Mouse (Mus musculus) hindbrain, embryonic 16.5 days (tissue): ENCODE measurements at regions not wholly inside any gene's neighbourhood (a gene's known extent, or its start where the extent isn't known, plus 50 kb on each side); places are given as distances from the start of the nearest gene placed in this dataset.
"Not testable (repeated sequence)": the region's sequence is repeated elsewhere in the genome, so short reads cannot be mapped to it uniquely, and the experiment has no call there.

Experiments used
- ATAC-seq: fragments of 200-750 bp; cut with Nextera tagmentation; 2 replicates; pipeline ENCODE4 v1.8.0; 2017; ENCODE audit warnings: moderate TSS enrichment, moderate library complexity
- H3K27ac ChIP-seq: fragments of 300-500 bp; sonication (generic); 2 replicates; pipeline ENCODE4 v1.5.1; 2014; ENCODE audit warnings: low read depth, mild to moderate bottlenecking, control low read depth, low read length, moderate library complexity
- H3K27me3 ChIP-seq: fragments of 300-500 bp; sonication (generic); replicated peaks from 2 replicates; pipeline ENCODE4 v1.6.1; 2014; ENCODE audit warnings: low read length; ENCODE audit not compliant: control insufficient read depth, insufficient read depth
- H3K36me3 ChIP-seq: fragments of 300-500 bp; sonication (generic); 2 replicates; pipeline ENCODE4 v1.6.1; 2014; ENCODE audit warnings: mild to moderate bottlenecking, low read length, moderate library complexity, mixed read lengths; ENCODE audit not compliant: control insufficient read depth, insufficient read depth
- H3K4me1 ChIP-seq: fragments of 300-500 bp; sonication (generic); 2 replicates; pipeline ENCODE4 v1.6.1; 2014; ENCODE audit warnings: low read depth, low read length; ENCODE audit not compliant: control insufficient read depth, insufficient read depth
- H3K4me2 ChIP-seq: fragments of 300-500 bp; sonication (generic); 2 replicates; pipeline ENCODE4 v1.6.1; 2014; ENCODE audit warnings: mild to moderate bottlenecking, low read length, control low read depth, moderate library complexity
- H3K4me3 ChIP-seq: fragments of 300-500 bp; sonication (generic); 2 replicates; pipeline ENCODE4 v1.5.1; 2014; ENCODE audit warnings: mild to moderate bottlenecking, low read length, control low read depth, moderate library complexity
- H3K9ac ChIP-seq: fragments of 300-500 bp; sonication (generic); 2 replicates; pipeline ENCODE4 v1.6.1; 2014; ENCODE audit warnings: low read depth, mild to moderate bottlenecking, control low read depth, low read length, moderate library complexity
- H3K9me3 ChIP-seq: fragments of 300-500 bp; sonication (generic); 2 replicates; pipeline ENCODE4 v1.6.1; 2014; ENCODE audit warnings: mild to moderate bottlenecking, low read length, moderate library complexity; ENCODE audit not compliant: control insufficient read depth
- WGBS: fragments of 180-500 bp; shearing (Covaris S2); extraction: QIAGEN DNeasy Blood & Tissue Kit; methylation state at CpG from one replicate; pipeline ENCODE4 v1.1.7; 2014; 5-methylcytosine and 5-hydroxymethylcytosine counted together

DNA sequence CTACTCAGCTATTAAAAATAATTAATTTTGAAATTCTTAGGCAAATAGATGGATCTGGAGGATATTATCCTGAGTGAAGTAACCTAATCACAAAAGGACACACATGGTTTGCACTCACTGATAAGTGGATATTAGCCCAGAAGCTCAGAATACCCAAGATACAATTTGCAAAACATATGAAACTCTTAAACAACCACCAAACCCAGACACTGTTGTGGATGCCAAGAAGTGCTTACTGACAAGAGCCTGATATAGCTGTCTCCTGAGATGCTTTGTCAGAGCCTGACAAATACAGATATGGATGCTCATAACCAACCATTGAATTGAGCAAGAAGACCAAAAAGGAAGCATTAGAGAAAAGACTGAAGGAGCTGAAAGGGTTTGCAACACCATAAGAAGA is 468.4 kb upstream of the Cdh12 start:
- not testable (repeated sequence) for H3K27ac ChIP-seq, ATAC-seq, H3K9ac ChIP-seq, H3K4me3 ChIP-seq, H3K4me1 ChIP-seq, H3K9me3 ChIP-seq, H3K36me3 ChIP-seq, H3K27me3 ChIP-seq, H3K4me2 ChIP-seq

GRCm38 (mm10) chr15:19985001-19985400 is 464.1 kb upstream of the Cdh12 start:
- WGBS, result 68% methylated on average over 2 of the region's 2 CpGs
- H3K27ac ChIP-seq, ATAC-seq: not testable (repeated sequence)

DNA sequence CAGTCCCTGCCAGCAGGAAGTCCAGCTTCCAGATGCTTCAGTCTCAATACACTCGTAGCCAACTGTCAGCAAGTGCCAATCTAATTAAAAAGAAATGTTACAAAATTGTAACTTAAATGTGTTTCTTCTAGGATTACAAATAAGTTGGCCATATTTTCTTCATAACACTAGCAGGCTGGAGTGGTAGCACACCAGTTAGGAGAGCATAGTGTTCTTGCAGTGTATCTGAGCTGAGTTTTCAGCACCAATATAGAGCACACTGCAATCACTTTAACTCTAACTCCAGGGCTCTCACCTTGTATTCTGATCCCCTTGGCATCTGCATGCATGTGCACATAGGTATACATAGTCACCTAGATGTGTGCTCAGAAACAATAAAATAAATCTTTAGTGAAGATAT is 417.3 kb upstream of the Cdh12 start:
- Histone ChIP-seq H3K4me3 (no peak overlapping the region), H3K9ac (no peak overlapping the region), H3K9me3 (no peaks in the 10 kb centered on the region), H3K4me2 (no peak overlapping the region), H3K27me3 (no peaks in the 10 kb centered on the region), H3K4me1 (no peaks in the 10 kb centered on the region), H3K36me3 (no peaks in the 10 kb centered on the region), H3K27ac (no peak overlapping the region)
- whole genome bisulfite sequencing, result 46% methylated on average over 1 of the region's 1 CpGs
- no peak for ATAC-seq

More at GRCm38 (mm10) chr15:19985001-19985400, 464.1 kb upstream of the Cdh12 start:
- H3K9me3 ChIP-seq, H3K4me1 ChIP-seq, H3K27me3 ChIP-seq, H3K4me2 ChIP-seq, H3K9ac ChIP-seq, H3K36me3 ChIP-seq, H3K4me3 ChIP-seq: not testable (repeated sequence)

GRCm38 (mm10) chr15:20034382-20034781 is 414.7 kb upstream of the Cdh12 start:
- H3K9me3 ChIP-seq, result no peaks in the 10 kb centered on the region
- 0 out of 2 replicates have a peak, but pooled peaks have one; percentile 40 for ATAC-seq
- H3K4me1 ChIP-seq, result no peaks in the 10 kb centered on the region
- no peak overlapping the region for H3K4me2 ChIP-seq
- no peaks in the 10 kb centered on the region for H3K27me3 ChIP-seq
- no peak overlapping the region for H3K27ac ChIP-seq
- WGBS, result 68% methylated on average over 2 of the region's 2 CpGs
- no peak overlapping the region for H3K4me3 ChIP-seq
- H3K9ac ChIP-seq, result no peak overlapping the region
- H3K36me3 ChIP-seq, result no peaks in the 10 kb centered on the region

DNA sequence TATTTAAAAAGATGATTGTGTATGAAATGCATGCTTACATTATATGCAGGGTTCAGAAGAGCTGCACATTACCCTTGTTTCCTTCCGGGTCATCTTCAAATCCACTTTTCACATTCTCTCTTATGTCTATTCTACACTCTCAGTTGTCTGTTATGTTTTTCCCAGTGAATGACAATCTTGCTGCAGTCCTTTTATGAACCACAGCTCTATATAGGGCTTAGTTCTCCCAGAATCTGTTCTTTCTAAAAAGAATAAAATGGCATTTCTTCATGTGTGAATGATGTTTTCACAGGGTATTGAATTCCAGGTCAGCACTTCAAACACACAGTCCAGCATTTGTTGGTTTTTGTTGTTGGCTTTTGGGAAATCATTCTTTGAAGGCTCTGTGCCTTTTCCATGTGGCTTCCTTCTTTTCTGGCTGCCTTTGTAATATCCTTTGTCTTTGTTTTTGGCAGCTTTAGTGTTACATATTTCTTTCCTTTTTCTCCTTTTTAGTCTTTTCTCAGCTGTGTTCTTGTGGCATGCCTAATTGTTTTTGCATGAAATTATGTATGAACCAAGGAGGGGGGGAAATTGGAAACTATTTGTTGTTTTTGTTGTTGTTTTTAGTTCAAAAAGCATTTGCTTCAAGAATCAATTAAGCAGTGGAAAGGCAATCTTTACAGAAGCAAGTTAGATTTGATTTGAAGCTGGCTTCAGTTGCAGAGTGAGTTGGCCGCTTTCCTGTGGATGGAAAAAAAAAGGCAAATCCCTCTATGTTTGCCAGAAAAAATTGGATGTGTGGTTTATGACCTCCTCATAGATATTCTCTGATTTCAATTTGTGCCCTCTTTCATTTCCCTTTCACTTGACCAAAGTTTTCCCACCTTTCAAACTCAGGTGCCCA is 410.3 kb upstream of the Cdh12 start:
- WGBS, result 63% methylated on average over 2 of the region's 2 CpGs
- Histone ChIP-seq H3K4me1 (no peaks in the 10 kb centered on the region), H3K4me3 (no peak overlapping the region), H3K36me3 (no peaks in the 10 kb centered on the region), H3K9ac (no peak overlapping the region), H3K27ac (no peak overlapping the region), H3K4me2 (no peak overlapping the region), H3K9me3 (no peaks in the 10 kb centered on the region), H3K27me3 (no peaks in the 10 kb centered on the region)
- no peak for ATAC-seq

DNA sequence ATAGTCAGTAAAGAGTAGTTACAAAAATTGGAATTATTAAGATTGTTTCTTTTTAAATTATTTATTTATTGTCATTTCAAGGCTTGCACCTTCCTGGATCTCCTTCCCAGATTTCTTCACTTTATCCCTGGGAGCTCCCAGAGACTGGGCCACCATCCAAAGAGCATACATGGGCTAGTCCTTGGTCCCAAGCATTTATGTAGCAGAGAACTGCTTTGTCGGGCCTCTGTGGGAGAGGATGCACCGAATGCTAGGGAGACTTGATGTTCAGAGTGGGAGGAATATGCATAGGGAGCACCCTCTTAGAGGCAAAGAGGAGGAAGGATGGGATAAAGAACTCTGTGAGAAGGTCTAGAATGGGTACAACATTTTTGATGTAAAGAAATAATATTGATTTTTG is 409.0 kb upstream of the Cdh12 start:
- no peak overlapping the region for H3K9ac ChIP-seq
- H3K4me1 ChIP-seq, result no peaks in the 10 kb centered on the region
- no peak overlapping the region for H3K27ac ChIP-seq
- H3K36me3 ChIP-seq, result no peaks in the 10 kb centered on the region
- 76% methylated on average over 2 of the region's 2 CpGs for WGBS
- ATAC-seq, result no peak
- no peaks in the 10 kb centered on the region for H3K9me3 ChIP-seq
- H3K27me3 ChIP-seq, result no peaks in the 10 kb centered on the region
- H3K4me2 ChIP-seq, result no peak overlapping the region
- H3K4me3 ChIP-seq, result no peak overlapping the region

DNA sequence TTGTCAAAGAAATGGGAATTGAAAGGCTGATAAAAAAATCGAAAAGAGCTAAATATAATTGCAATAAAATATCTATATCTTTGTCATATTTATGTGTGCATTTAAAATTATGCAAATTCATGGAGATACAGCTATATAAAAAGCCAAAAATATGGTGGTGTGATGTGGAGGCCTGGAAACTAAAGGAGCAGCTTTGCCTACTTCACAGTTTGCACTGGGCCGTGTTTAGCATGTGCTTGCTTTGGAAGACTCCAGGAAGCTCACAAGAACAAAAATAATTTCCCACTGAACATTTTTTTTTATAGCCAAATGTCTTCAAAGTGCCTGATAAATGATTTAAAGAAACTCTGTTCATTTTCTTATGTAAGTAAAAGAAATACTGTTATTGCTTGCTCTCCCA is 364.1 kb upstream of the Cdh12 start:
- no peak overlapping the region for H3K4me2 ChIP-seq
- H3K36me3 ChIP-seq, result no peaks in the 10 kb centered on the region
- WGBS, result 90% methylated on average over 2 of the region's 2 CpGs
- no peak overlapping the region for H3K4me3 ChIP-seq
- ATAC-seq, result no peak
- H3K27me3 ChIP-seq, result no peaks in the 10 kb centered on the region
- H3K9me3 ChIP-seq, result no peaks in the 10 kb centered on the region
- H3K27ac ChIP-seq, result no peak overlapping the region
- no peak overlapping the region for H3K9ac ChIP-seq
- H3K4me1 ChIP-seq, result no peaks in the 10 kb centered on the region

DNA sequence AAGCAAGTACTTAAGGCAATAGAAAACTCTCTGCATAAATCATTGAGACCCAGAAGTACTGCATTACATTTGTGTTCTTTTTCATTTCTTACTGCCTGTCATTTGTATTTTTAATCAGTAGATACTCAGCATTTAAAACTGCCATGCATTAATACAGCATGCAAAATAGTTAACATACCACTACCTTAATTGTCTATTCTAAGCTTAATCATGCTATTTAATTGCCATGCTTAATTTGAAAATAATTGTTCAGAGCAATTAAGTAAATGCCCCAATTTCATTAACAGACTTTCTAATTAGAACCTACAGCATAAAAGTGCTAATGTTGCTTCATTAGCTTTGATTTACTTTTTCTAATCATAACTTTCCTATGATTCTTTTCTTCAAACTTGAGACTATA is 359.3 kb upstream of the Cdh12 start:
- Histone ChIP-seq H3K4me1 (no peaks in the 10 kb centered on the region), H3K4me2 (no peak overlapping the region), H3K9ac (no peak overlapping the region), H3K9me3 (no peaks in the 10 kb centered on the region), H3K36me3 (no peaks in the 10 kb centered on the region), H3K27me3 (no peaks in the 10 kb centered on the region), H3K27ac (no peak overlapping the region), H3K4me3 (no peak overlapping the region)
- no peak for ATAC-seq

DNA sequence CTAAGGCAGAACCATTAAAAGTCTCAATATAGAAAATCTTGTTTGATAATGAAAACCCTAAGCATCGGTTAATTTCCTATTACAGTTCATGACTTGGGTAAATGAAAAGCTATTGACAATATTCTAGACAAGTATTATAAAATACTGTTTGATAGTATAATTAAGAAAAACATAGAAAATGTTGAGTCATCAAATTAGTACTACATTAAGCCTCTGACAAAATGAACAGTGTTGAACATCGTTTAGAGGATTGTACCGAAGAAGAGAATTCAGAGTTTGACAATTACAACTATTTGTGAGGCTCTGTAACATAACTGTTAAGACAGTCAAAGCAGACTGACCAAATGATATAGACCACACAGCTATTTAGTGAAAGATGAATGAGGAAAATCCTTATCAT is 358.5 kb upstream of the Cdh12 start:
- H3K4me2 ChIP-seq, result no peak overlapping the region
- no peaks in the 10 kb centered on the region for H3K4me1 ChIP-seq
- 85% methylated on average over 3 of the region's 3 CpGs for WGBS
- no peak for ATAC-seq
- no peak overlapping the region for H3K27ac ChIP-seq
- no peaks in the 10 kb centered on the region for H3K27me3 ChIP-seq
- no peaks in the 10 kb centered on the region for H3K9me3 ChIP-seq
- no peak overlapping the region for H3K4me3 ChIP-seq
- no peak overlapping the region for H3K9ac ChIP-seq
- no peaks in the 10 kb centered on the region for H3K36me3 ChIP-seq
